Comparison of ENCODE assay signal across 9 mouse cellular contexts in genomic region chr1:58296278-58296677, GRCm38 (mm10). TPM values are rescaled to one million over a fixed set of nuclear protein-coding genes. Genes with fewer than 3 reads are reported as not detected.
DNase-seq lines count a peak whose midpoint lies in the region; ATAC-seq lines count a peak whose summit lies in the region.
"Had no signal": no experiment of that assay in that cellular context is flagged by ENCODE, and none has a peak within 500 bp of the region (broad histone marks: within the 10 kb centered on the region; RNA-seq: fewer than 3 reads in every experiment).

No protein-coding gene starts in this region.

- H3K27me3 ChIP-seq in forebrain, embryonic 16.5 days (replicated peaks; ENCODE audit: control insufficient read depth, insufficient read depth, low read length) = no peaks in the 10 kb centered on the region
- no peaks in the 10 kb centered on the region for H3K27me3 ChIP-seq in hindbrain, embryonic 14.5 days (ENCODE audit: control insufficient read depth, insufficient read depth, low read length)
- H3K27me3 ChIP-seq: liver, embryonic 15.5 days had no signal

- H3K27ac ChIP-seq in forebrain, embryonic 16.5 days (ENCODE audit: low read length) = no peak overlapping the region
- no peak overlapping the region for H3K27ac ChIP-seq in hindbrain, embryonic 14.5 days
- H3K27ac ChIP-seq: liver, embryonic 15.5 days had no signal

- H3K36me3 ChIP-seq in forebrain, embryonic 16.5 days (ENCODE audit: control insufficient read depth, insufficient read depth) = no peaks in the 10 kb centered on the region
- H3K36me3 ChIP-seq in hindbrain, embryonic 14.5 days (replicated peaks; ENCODE audit: control insufficient read depth, insufficient read depth) = no peaks in the 10 kb centered on the region
- H3K36me3 ChIP-seq: liver, embryonic 15.5 days had no signal

- 5% methylated on average over 7 of the region's 7 CpGs for WGBS in forebrain, embryonic 16.5 days
- 4% methylated on average over 7 of the region's 7 CpGs for WGBS in hindbrain, embryonic 14.5 days

- no peak overlapping the region for H3K4me3 ChIP-seq in forebrain, embryonic 16.5 days (replicated peaks; ENCODE audit: low read length)
- no peak overlapping the region for H3K4me3 ChIP-seq in hindbrain, embryonic 14.5 days (replicated peaks; ENCODE audit: low read length)
- H3K4me3 ChIP-seq: liver, embryonic 15.5 days had no signal

- H3K4me1 ChIP-seq in forebrain, embryonic 16.5 days (replicated peaks; ENCODE audit: control insufficient read depth, insufficient read depth, low read length) = peaks cover 9% of the 10 kb centered on the region
- H3K4me1 ChIP-seq in hindbrain, embryonic 14.5 days (replicated peaks; ENCODE audit: control insufficient read depth, insufficient read depth, low read length) = no peaks in the 10 kb centered on the region
- H3K4me1 ChIP-seq: liver, embryonic 15.5 days had no signal

- no peak overlapping the region for H3K9ac ChIP-seq in forebrain, embryonic 16.5 days (replicated peaks; ENCODE audit: low read depth, low read length)
- no peak overlapping the region for H3K9ac ChIP-seq in hindbrain, embryonic 14.5 days
- H3K9ac ChIP-seq: liver, embryonic 15.5 days had no signal

- no peak overlapping the region for H3K4me2 ChIP-seq in forebrain, embryonic 16.5 days (ENCODE audit: low read length)
- H3K4me2 ChIP-seq in hindbrain, embryonic 14.5 days (replicated peaks) = no peak overlapping the region
- H3K4me2 ChIP-seq: liver, embryonic 15.5 days had no signal

- peak; percentile 89 for DNase-seq in MEL-GATA-1-ER (ENCODE audit: extremely low read depth, low read depth)
- peak; percentile 58 for DNase-seq in c-Kit-positive CD71-negative TER-119-negative erythroid progenitor cells, embryonic 14.5 days (ENCODE audit: low read depth)
- DNase-seq in hindbrain, embryonic 14.5 days (ENCODE audit: low spot score) = peak; percentile 82
- DNase-seq in left cerebral cortex, adult 11 months (ENCODE audit: low spot score) = peak; percentile 22
- peak; percentile 70 to 74 for DNase-seq in right cerebral cortex, adult 2 months (ENCODE audit: low spot score in 2 of 2)
- DNase-seq in urinary bladder, postnatal 4 days (ENCODE audit: low spot score in 2 of 2) = peak; percentile 61 to 72

- H3K9me3 ChIP-seq in forebrain, embryonic 16.5 days (ENCODE audit: control insufficient read depth, low read length) = no peaks in the 10 kb centered on the region
- H3K9me3 ChIP-seq in hindbrain, embryonic 14.5 days (ENCODE audit: control insufficient read depth, low read length) = no peaks in the 10 kb centered on the region
- H3K9me3 ChIP-seq: liver, embryonic 15.5 days had no signal

- ATAC-seq in forebrain, embryonic 16.5 days = peak; percentile 79
- peak; percentile 82; the same call in 1 of the 2 replicates for ATAC-seq in hindbrain, embryonic 14.5 days (ENCODE audit: low FRiP score)
- ATAC-seq in megakaryocyte-erythroid progenitor cell, adult 5-6 weeks (replicated peaks; ENCODE audit: low FRiP score, low TSS enrichment, poor library complexity, severe bottlenecking) = peak; percentile 98

RNA-seq across cellular contexts. Expression of gene Aox2, which starts 18.2 kb away (rescaled TPM):
- 0.05 TPM in 1 of 2 replicates, not detected in the other for polyA plus RNA-seq in forebrain, embryonic 16.5 days (2015; fragmentation: Nextera tagmentation; extraction: Ambion mirVana)
- 0.05 TPM in 1 of 2 replicates, not detected in the other for polyA plus RNA-seq in hindbrain, embryonic 14.5 days (2014; fragmentation: Nextera tagmentation; extraction: Ambion mirVana)
- not detected in 2 replicates for total RNA-seq in megakaryocyte-erythroid progenitor cell, adult 5-6 weeks (2014; fragmentation: Nextera tagmentation)
- total RNA-seq in megakaryocyte-erythroid progenitor cell, adult 5-6 weeks (2017) = not detected in 2 replicates
- polyA plus RNA-seq: liver, embryonic 15.5 days had no signal

Comparison
In these comparisons a context has a peak if more than half of its experiments do, and no peak if none do; other contexts are left out.
1. DNase-seq: peak in every context shown above with its lines; median percentile 89 in MEL-GATA-1-ER; 82 in hindbrain, embryonic 14.5 days; 72 in right cerebral cortex, adult 2 months; 66 in urinary bladder, postnatal 4 days; 58 in c-Kit-positive CD71-negative TER-119-negative erythroid progenitor cells, embryonic 14.5 days; 22 in left cerebral cortex, adult 11 months.